Mouse (Mus musculus) MEL (cell line): ENCODE results near the gene Dera. TPM values are rescaled to one million over a fixed set of nuclear protein-coding genes. Genes with fewer than 3 reads are reported as not detected.

Experiments used
- DNase-seq: peaks from one replicate; pipeline ENCODE4 v3.0.0; 2011; ENCODE audit warnings: low read depth, low spot score
- H3K27ac ChIP-seq: 2 replicates; pipeline ENCODE4 v1.5.1; 2012; ENCODE audit warnings: low read depth, mild to moderate bottlenecking, control low read depth, low read length, moderate library complexity; ENCODE audit not compliant: control insufficient read depth
- H3K27me3 ChIP-seq, 2 experiments: fragments of 150-350 bp in 1 of 2; sonication (generic) in 1 of 2; 2 replicates each; pipeline ENCODE4 v1.6.1; 2012; ENCODE audit warnings: low read length in 2 of 2, mild to moderate bottlenecking in 2 of 2, improper control_type of control experiment in 1 of 2, moderate library complexity in 1 of 2; ENCODE audit not compliant: insufficient read depth in 2 of 2, control insufficient read depth in 1 of 2
- H3K36me3 ChIP-seq, 2 experiments: 2 replicates each; pipeline ENCODE4 v1.6.1; 2012 to 2014; ENCODE audit warnings: low read length in 2 of 2, improper control_type of control experiment in 1 of 2, inconsistent platforms in 1 of 2, mild to moderate bottlenecking in 1 of 2; ENCODE audit not compliant: insufficient read depth in 2 of 2, control insufficient read depth in 1 of 2
- H3K4me1 ChIP-seq, 2 experiments: fragments of 150-350 bp in 1 of 2; sonication (generic) in 1 of 2; 2 replicates each; pipeline ENCODE4 v1.6.1; 2012; ENCODE audit warnings: low read length in 2 of 2, improper control_type of control experiment in 1 of 2, mild to moderate bottlenecking in 1 of 2; ENCODE audit not compliant: insufficient read depth in 2 of 2, control insufficient read depth in 1 of 2
- H3K4me3 ChIP-seq, 2 experiments: fragments of 150-350 bp in 1 of 2; sonication (generic) in 1 of 2; 2 replicates each; pipeline ENCODE4 v1.5.1; 2012; ENCODE audit warnings: low read depth in 2 of 2, low read length in 2 of 2, mild to moderate bottlenecking in 2 of 2, moderate library complexity in 2 of 2, control low read depth in 1 of 2, improper control_type of control experiment in 1 of 2; ENCODE audit not compliant: control insufficient read depth in 1 of 2, insufficient read depth in 1 of 2
- H3K79me2 ChIP-seq: 2 replicates; pipeline ENCODE4 v1.6.1; 2012; ENCODE audit warnings: mild to moderate bottlenecking, low read length, moderate library complexity; ENCODE audit not compliant: control insufficient read depth, poor library complexity, insufficient read depth
- H3K9ac ChIP-seq: 2 replicates; pipeline ENCODE4 v1.6.1; 2012; ENCODE audit warnings: low read depth, mild to moderate bottlenecking, control low read depth, low read length, moderate library complexity; ENCODE audit not compliant: control insufficient read depth, poor library complexity, severe bottlenecking
- H3K9me3 ChIP-seq: fragments of 150-350 bp; sonication (generic); replicated peaks from 2 replicates; pipeline ENCODE4 v1.6.1; 2012; ENCODE audit warnings: mild to moderate bottlenecking, low read length, improper control_type of control experiment, moderate library complexity; ENCODE audit not compliant: insufficient read depth
- BHLHE40 ChIP-seq: IDR thresholded peaks from 2 replicates; pipeline ENCODE4 v1.6.1; 2012; ENCODE audit warnings: low read depth, mild to moderate bottlenecking, inconsistent platforms, low read length, improper control_type of control experiment, borderline replicate concordance
- CHD2 ChIP-seq: IDR thresholded peaks from 2 replicates; pipeline ENCODE4 v1.6.1; 2011; ENCODE audit warnings: low read length, improper control_type of control experiment
- CTCF ChIP-seq, 3 experiments: IDR thresholded peaks in 2 of 3; conservative IDR thresholded peaks in 1 of 3; 2 replicates each; pipeline ENCODE4 v1.5.1; 2011 to 2012; ENCODE audit warnings: low read length in 3 of 3, low read depth in 2 of 3, mild to moderate bottlenecking in 2 of 3, improper control_type of control experiment in 1 of 3, inconsistent platforms in 1 of 3, mixed read lengths in 1 of 3, moderate library complexity in 1 of 3; ENCODE audit not compliant: control insufficient read depth in 1 of 3, insufficient read depth in 1 of 3, poor library complexity in 1 of 3, severe bottlenecking in 1 of 3
- E2F4 ChIP-seq: IDR thresholded peaks from 2 replicates; pipeline ENCODE4 v1.6.1; 2011; ENCODE audit warnings: low read depth, low read length, improper control_type of control experiment, borderline replicate concordance
- EP300 ChIP-seq, 2 experiments: IDR thresholded peaks; 2 replicates each; pipeline ENCODE4 v1.6.1; 2011; ENCODE audit warnings: improper control_type of control experiment in 2 of 2, low read length in 2 of 2, low read depth in 1 of 2, mild to moderate bottlenecking in 1 of 2
- GABPA ChIP-seq: IDR thresholded peaks from 2 replicates; pipeline ENCODE4 v1.6.1; 2012; ENCODE audit warnings: low read depth, mild to moderate bottlenecking, inconsistent platforms, low read length, improper control_type of control experiment, moderate library complexity
- GATA1 ChIP-seq: IDR thresholded peaks from 2 replicates; pipeline ENCODE4 v1.6.1; 2011; ENCODE audit warnings: low read depth, low read length, improper control_type of control experiment
- HCFC1 ChIP-seq: IDR thresholded peaks from 2 replicates; pipeline ENCODE4 v1.6.1; 2012; ENCODE audit warnings: low read depth, mild to moderate bottlenecking, inconsistent platforms, low read length, improper control_type of control experiment, moderate library complexity
- MAX ChIP-seq: IDR thresholded peaks from 2 replicates; pipeline ENCODE4 v1.6.1; 2011; ENCODE audit warnings: low read length, improper control_type of control experiment
- MAZ ChIP-seq: IDR thresholded peaks from 2 replicates; pipeline ENCODE4 v1.6.1; 2012; ENCODE audit warnings: low read depth, mild to moderate bottlenecking, inconsistent platforms, low read length, improper control_type of control experiment
- MEF2A ChIP-seq: IDR thresholded peaks from 2 replicates; pipeline ENCODE4 v1.6.1; 2014; ENCODE audit warnings: low read depth, mild to moderate bottlenecking, inconsistent platforms, low read length, improper control_type of control experiment; ENCODE audit not compliant: poor library complexity, insufficient replicate concordance, severe bottlenecking; ENCODE audit errors: extremely low read depth
- MXI1 ChIP-seq: IDR thresholded peaks from 2 replicates; pipeline ENCODE4 v1.6.1; 2011; ENCODE audit warnings: mild to moderate bottlenecking, low read depth, low read length, improper control_type of control experiment
- MYB ChIP-seq: IDR thresholded peaks from 2 replicates; pipeline ENCODE4 v1.6.1; 2011; ENCODE audit warnings: mild to moderate bottlenecking, low read depth, low read length, improper control_type of control experiment
- MYC ChIP-seq: IDR thresholded peaks from 2 replicates; pipeline ENCODE4 v1.6.1; 2011; ENCODE audit warnings: low read depth, mild to moderate bottlenecking, low read length, improper control_type of control experiment, moderate library complexity
- NELFE ChIP-seq: IDR thresholded peaks from 2 replicates; pipeline ENCODE4 v1.6.1; 2011; ENCODE audit warnings: low read depth, low read length, improper control_type of control experiment
- NRF1 ChIP-seq: IDR thresholded peaks from 2 replicates; pipeline ENCODE4 v1.6.1; 2014; ENCODE audit warnings: low read depth, mild to moderate bottlenecking, inconsistent platforms, low read length, improper control_type of control experiment, moderate library complexity; ENCODE audit not compliant: poor library complexity, insufficient read depth, severe bottlenecking
- POLR2A ChIP-seq, 2 experiments: IDR thresholded peaks; 2 replicates each; pipeline ENCODE4 v1.6.1; 2011 to 2012; ENCODE audit warnings: low read length in 2 of 2, mild to moderate bottlenecking in 2 of 2, control low read depth in 1 of 2, improper control_type of control experiment in 1 of 2, low read depth in 1 of 2, moderate library complexity in 1 of 2; ENCODE audit not compliant: control insufficient read depth in 1 of 2, insufficient read depth in 1 of 2, poor library complexity in 1 of 2
- POLR2AphosphoS2 ChIP-seq: IDR thresholded peaks from 2 replicates; pipeline ENCODE4 v1.6.1; 2011; ENCODE audit warnings: low read length, improper control_type of control experiment
- POLR2AphosphoS5 ChIP-seq: IDR thresholded peaks from 2 replicates; pipeline ENCODE4 v1.6.1; 2012; ENCODE audit warnings: low read depth, borderline replicate concordance, mild to moderate bottlenecking, inconsistent platforms, low read length, moderate library complexity, mixed read lengths
- RAD21 ChIP-seq: IDR thresholded peaks from 2 replicates; pipeline ENCODE4 v1.6.1; 2011; ENCODE audit warnings: mild to moderate bottlenecking, low read depth, low read length, improper control_type of control experiment
- RCOR1 ChIP-seq: IDR thresholded peaks from 2 replicates; pipeline ENCODE4 v1.6.1; 2012; ENCODE audit warnings: low read depth, mild to moderate bottlenecking, inconsistent platforms, low read length, improper control_type of control experiment
- SIN3A ChIP-seq: IDR thresholded peaks from 2 replicates; pipeline ENCODE4 v1.6.1; 2012; ENCODE audit warnings: low read length, improper control_type of control experiment, inconsistent platforms
- SMC3 ChIP-seq: IDR thresholded peaks from 2 replicates; pipeline ENCODE4 v1.6.1; 2011; ENCODE audit warnings: low read depth, low read length, improper control_type of control experiment
- TBP ChIP-seq: IDR thresholded peaks from 2 replicates; pipeline ENCODE4 v1.8.0; 2011; ENCODE audit warnings: low read depth, low read length, improper control_type of control experiment
- TCF12 ChIP-seq: IDR thresholded peaks from 2 replicates; pipeline ENCODE4 v1.6.1; 2014; ENCODE audit warnings: low read depth, mild to moderate bottlenecking, inconsistent platforms, low read length, improper control_type of control experiment, moderate library complexity
- UBTF ChIP-seq: IDR thresholded peaks from 2 replicates; pipeline ENCODE4 v1.6.1; 2012; ENCODE audit warnings: low read depth, mild to moderate bottlenecking, inconsistent platforms, low read length, improper control_type of control experiment, moderate library complexity, borderline replicate concordance; ENCODE audit not compliant: insufficient read depth
- USF2 ChIP-seq, 2 experiments: IDR thresholded peaks; 2 replicates each; pipeline ENCODE4 v1.6.1; 2011 to 2012; ENCODE audit warnings: improper control_type of control experiment in 2 of 2, low read length in 2 of 2, borderline replicate concordance in 1 of 2, inconsistent platforms in 1 of 2, low read depth in 1 of 2, mild to moderate bottlenecking in 1 of 2; ENCODE audit not compliant: insufficient read depth in 1 of 2
- ZC3H11A ChIP-seq: IDR thresholded peaks from 2 replicates; pipeline ENCODE4 v1.6.1; 2012; ENCODE audit warnings: low read depth, mild to moderate bottlenecking, inconsistent platforms, low read length, improper control_type of control experiment
- ZMIZ1 ChIP-seq: IDR thresholded peaks from 2 replicates; pipeline ENCODE4 v1.6.1; 2012; ENCODE audit warnings: low read depth, mild to moderate bottlenecking, inconsistent platforms, low read length, improper control_type of control experiment, moderate library complexity
- polyA plus RNA-seq, 2 experiments: library from polyadenylated mRNA; stranded (reverse) in 1 of 2; unstranded in 1 of 2; fragments of >175 nt in 1 of 2; fragments of >200 nt in 1 of 2; gene quantifications; 2 replicates each; pipeline versions ENCODE4 v1.2.1 to v1.2.4; 2012; ENCODE audit warnings: low replicate concordance in 2 of 2, low read depth in 1 of 2; ENCODE audit not compliant: insufficient read length in 2 of 2, insufficient read depth in 1 of 2, missing spikeins in 1 of 2
- total RNA-seq: library from RNA; depleted of rRNA; stranded (reverse); fragments of 300-350 nt; gene quantifications from 2 replicates; pipeline ENCODE4 v1.2.3, GENCODE M21; 2012

Dera gene
- total and polyA plus RNA-seq, 3 experiments, result 39.4 to 56.9 TPM; not detected in 1

- H3K27me3 ChIP-seq, result no peaks in the 10 kb centered on the region
- H3K9ac ChIP-seq, result no peak overlapping the region
- H3K4me3 ChIP-seq, result no peak overlapping the region
- no peak overlapping the region for H3K27ac ChIP-seq
- no peaks in the 10 kb centered on the region for H3K9me3 ChIP-seq
- H3K36me3 ChIP-seq, result no peaks in the 10 kb centered on the region
- H3K79me2 ChIP-seq, result no peaks in the 10 kb centered on the region
- TF ChIP-seq CHD2 (no peak), POLR2AphosphoS5 (no peak), RAD21 (no peak), TCF12 (no peak), GABPA (no peak), E2F4 (no peak), RCOR1 (no peak), CTCF (IDR thresholded peaks at IDR 0.05 in 2 of 3, conservative IDR thresholded peaks at IDR 0.05 in 1 of 3; ENCODE audit: control insufficient read depth in 1 of 3, insufficient read depth in 1 of 3, low read depth in 2 of 3, low read length in 3 of 3, poor library complexity in 1 of 3, severe bottlenecking in 1 of 3) (no peak), MAZ (no peak), POLR2AphosphoS2 (no peak), EP300 (IDR thresholded peaks at IDR 0.05; ENCODE audit: low read depth in 1 of 2, low read length in 2 of 2) (no peak), BHLHE40 (no peak), SIN3A (no peak), ZC3H11A (no peak), HCFC1 (no peak), SMC3 (no peak), MYC (no peak), UBTF (no peak)
- TF ChIP-seq, all 39 proteins: peak for 0
- DNase-seq, result no peak
- no peaks in the 10 kb centered on the region for H3K4me1 ChIP-seq
These were observed 19.8 kb downstream of the Dera start for GRCm38 (mm10) chr6:137774166-137774565.

DNA sequence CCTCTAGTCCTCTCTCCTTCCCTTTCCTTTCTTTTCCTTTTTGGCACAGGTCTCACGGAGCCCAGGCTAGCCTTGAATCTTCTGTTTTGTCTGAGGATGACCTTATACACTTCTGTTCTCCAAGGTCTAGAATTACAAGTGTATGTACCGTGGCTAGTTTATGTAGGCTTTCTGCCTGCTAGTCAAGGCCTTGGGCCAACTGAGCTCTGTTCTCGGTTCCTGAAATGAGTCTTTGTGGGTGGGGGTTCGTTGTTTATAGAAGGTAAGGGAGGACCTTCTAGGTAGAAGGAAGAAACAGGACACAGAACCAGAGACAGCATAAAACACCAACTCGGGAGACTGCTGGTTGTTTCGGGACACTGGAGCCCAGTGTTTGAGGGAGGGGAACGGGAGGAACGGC is 20.8 kb downstream of the Dera start:
- H3K9me3 ChIP-seq, result no peaks in the 10 kb centered on the region
- TF ChIP-seq MXI1, result no peak
- no peak for TF ChIP-seq MAX
- TF ChIP-seq ZC3H11A, result no peak
- TF ChIP-seq GATA1, result no peak
- no peak for TF ChIP-seq USF2 (IDR thresholded peaks at IDR 0.05; ENCODE audit: borderline replicate concordance in 1 of 2, insufficient read depth in 1 of 2, low read depth in 1 of 2, low read length in 2 of 2)
- TF ChIP-seq EP300 (IDR thresholded peaks at IDR 0.05; ENCODE audit: low read depth in 1 of 2, low read length in 2 of 2), result no peak
- no peak for TF ChIP-seq MYB
- TF ChIP-seq ZMIZ1, result no peak
- TF ChIP-seq TBP, result no peak
- TF ChIP-seq UBTF, result no peak
- TF ChIP-seq TCF12, result no peak
- TF ChIP-seq HCFC1, result no peak
- no peak for TF ChIP-seq SMC3
- TF ChIP-seq MEF2A, result no peak
- TF ChIP-seq CHD2, result no peak
- TF ChIP-seq E2F4, result no peak
- no peak for TF ChIP-seq MAZ
- no peak for TF ChIP-seq NRF1
- no peak for TF ChIP-seq POLR2A (IDR thresholded peaks at IDR 0.05; ENCODE audit: control insufficient read depth in 1 of 2, insufficient read depth in 1 of 2, low read depth in 1 of 2, low read length in 2 of 2, poor library complexity in 1 of 2)
- TF ChIP-seq NELFE, result no peak
- TF ChIP-seq, all 39 proteins: peak for 0
- Histone ChIP-seq H3K4me1 (no peaks in the 10 kb centered on the region), H3K27me3 (no peaks in the 10 kb centered on the region), H3K27ac (no peak overlapping the region), H3K9ac (no peak overlapping the region), H3K79me2 (no peaks in the 10 kb centered on the region), H3K4me3 (no peak overlapping the region), H3K36me3 (no peaks in the 10 kb centered on the region)
- DNase-seq, result no peak
